In the genomic region with DNA sequence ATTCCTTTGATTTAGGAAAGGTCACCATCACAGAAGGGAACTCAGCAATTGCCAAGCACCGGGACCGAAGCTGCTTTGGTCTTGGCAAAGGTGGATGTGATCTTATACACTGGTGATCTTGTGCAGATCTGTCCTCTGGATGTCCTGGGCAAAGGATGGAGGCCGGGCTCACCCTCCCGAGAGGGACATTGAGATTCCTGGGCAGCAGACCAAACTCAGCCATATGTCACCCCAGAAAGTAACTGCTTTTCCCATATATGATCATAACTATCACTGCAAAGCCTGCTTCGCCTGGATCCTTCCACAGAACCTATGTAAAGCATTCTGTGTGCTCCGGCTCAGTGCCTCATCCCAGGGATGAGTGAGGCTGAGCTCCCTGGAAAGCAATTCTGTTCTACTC, we compare ENCODE assay signal across 18 mouse cellular contexts.
DNase-seq lines count a peak whose midpoint lies in the region; ATAC-seq and TF ChIP-seq lines count a peak whose summit lies in the region.
"Had no signal": no experiment of that assay in that cellular context is flagged by ENCODE, and none has a peak within 500 bp of the region (broad histone marks: within the 10 kb centered on the region; RNA-seq: fewer than 3 reads in every experiment).

No protein-coding gene starts in this region.

- H3K27me3 ChIP-seq in G1E (ENCODE audit: insufficient read depth, low read length): no peaks in the 10 kb centered on the region
- H3K27me3 ChIP-seq: midbrain, embryonic 12.5 days; neural tube, embryonic 12.5 days; Patski had no signal

- TF ChIP-seq CTCF in G1E (IDR thresholded peaks at IDR 0.05; ENCODE audit: low read depth, low read length): 0 out of 2 replicates have a peak, but pooled peaks have one; percentile 3

- no peak for DNase-seq in cerebellum, postnatal 4 days (ENCODE audit: low spot score in 2 of 2)
- DNase-seq in left cerebral cortex, postnatal 4 days: peak; percentile 29
- no peak for DNase-seq in left cerebral cortex, postnatal 36 days (ENCODE audit: low spot score in 2 of 2)
- no peak for DNase-seq in G1E (ENCODE audit: low spot score)
- peak; percentile 24 for DNase-seq in cerebellum, adult 9-10 months
- no peak for DNase-seq in urinary bladder, adult 18-20 months (ENCODE audit: low spot score in 2 of 2)
- DNase-seq in kidney, adult 8-10 months: no peak
- DNase-seq: adrenal gland, adult 8-10 months; heart, postnatal 14 days; kidney, postnatal 10 days; thymus, postnatal 25 days had no signal

- ATAC-seq in cerebellum, adult (ENCODE audit: insufficient number of reproducible peaks, low FRiP score, low TSS enrichment): peak; percentile 72
- no peak for ATAC-seq in G1E (ENCODE audit: extremely low read depth, insufficient number of reproducible peaks, low FRiP score, poor library complexity, severe bottlenecking)
- ATAC-seq: forebrain, embryonic 14.5 days; intestine, postnatal 0 days; Patski had no signal

- intact Hi-C loops in left cerebral cortex, postnatal 4 days (cut with DNase I): no loop called here
- intact Hi-C loops in left cerebral cortex, postnatal 36 days (cut with DNase I): no loop called here

- no peaks in the 10 kb centered on the region for H3K4me1 ChIP-seq in G1E (ENCODE audit: insufficient read depth, low read depth, low read length)
- H3K4me1 ChIP-seq: heart, embryonic 12.5 days; midbrain, embryonic 12.5 days; neural tube, embryonic 12.5 days had no signal

- no peaks in the 10 kb centered on the region for H3K36me3 ChIP-seq in G1E (replicated peaks)
- H3K36me3 ChIP-seq: heart, embryonic 12.5 days; midbrain, embryonic 12.5 days; neural tube, embryonic 12.5 days had no signal

- peaks cover 40% of the 10 kb centered on the region for H3K9me3 ChIP-seq in G1E (replicated peaks)
- H3K9me3 ChIP-seq: midbrain, embryonic 12.5 days; neural tube, embryonic 12.5 days had no signal

- no peak overlapping the region for H3K4me3 ChIP-seq in G1E (ENCODE audit: low read depth, low read length)
- H3K4me3 ChIP-seq: heart, embryonic 12.5 days; midbrain, embryonic 12.5 days; neural tube, embryonic 12.5 days had no signal

Comparison
In these comparisons a context has a peak if more than half of its experiments do, and no peak if none do; other contexts are left out.
1. DNase-seq: peak in left cerebral cortex, postnatal 4 days (single experiment) and cerebellum, adult 9-10 months (single experiment); none in cerebellum, postnatal 4 days (0 of 2), left cerebral cortex, postnatal 36 days (0 of 2), G1E (single experiment), urinary bladder, adult 18-20 months (0 of 2) and kidney, adult 8-10 months (0 of 2).